Mouse (Mus musculus): ENCODE data around the gene Fam234b. TPM values are rescaled to one million over a fixed set of nuclear protein-coding genes. Genes with fewer than 3 reads are reported as not detected.

Fam234b gene
- 42.1 TPM in 2 replicates for polyA plus RNA-seq (2012; rRNA removed)

- DNase-seq: peak; percentile 89
- TF ChIP-seq CTCF (IDR thresholded peaks at IDR 0.05; ENCODE audit: borderline replicate concordance, control insufficient read depth, extremely low read depth, insufficient read depth, low read length, poor library complexity): no peak
- TF ChIP-seq POLR2A (IDR thresholded peaks at IDR 0.05; ENCODE audit: control insufficient read depth, extremely low read depth, insufficient read depth, low read length, poor library complexity): 0 out of 2 replicates have a peak, but pooled peaks have one; percentile 45
- Histone ChIP-seq H3K27me3 (ENCODE audit: control insufficient read depth, insufficient read depth, low read length) (no peaks in the 10 kb centered on the region), H3K4me1 (replicated peaks; ENCODE audit: control insufficient read depth, insufficient read depth, low read length) (peaks cover 6% of the 10 kb centered on the region; the same call in 1 of the 2 replicates), H3K4me3 (ENCODE audit: control insufficient read depth, insufficient read depth, low read length) (peak within 1 kb of the TSS; percentile 83), H3K36me3 (ENCODE audit: control insufficient read depth, insufficient read depth, low read length) (no peaks in the 10 kb centered on the region), H3K27ac (ENCODE audit: control insufficient read depth, insufficient read depth, low read length) (no peak within 1 kb of the TSS)
- WGBS: under 1% methylated on average over 52 of the region's 52 CpGs
Observed at GRCm38 (mm10) chr6:135197921-135198532, at the start of gene Fam234b, which contains the start of gene Hebp1. TSS of gene Fam234b (plus strand) at chr6:135197977. TSS of gene Hebp1 (minus strand) at chr6:135198022.

- no peak for TF ChIP-seq CTCF (IDR thresholded peaks at IDR 0.05; ENCODE audit: borderline replicate concordance, control insufficient read depth, extremely low read depth, insufficient read depth, low read length, poor library complexity)
- TF ChIP-seq POLR2A (IDR thresholded peaks at IDR 0.05; ENCODE audit: control insufficient read depth, extremely low read depth, insufficient read depth, low read length, poor library complexity): no peak
Observed at GRCm38 (mm10) chr6:135148506-135148905, 49.3 kb upstream of the Fam234b start.

GRCm38 (mm10) chr6:135149175-135149574 is 48.6 kb upstream of the Fam234b start:
- Histone ChIP-seq H3K4me3 (ENCODE audit: control insufficient read depth, insufficient read depth, low read length) (no peak overlapping the region), H3K36me3 (ENCODE audit: control insufficient read depth, insufficient read depth, low read length) (no peaks in the 10 kb centered on the region), H3K27me3 (ENCODE audit: control insufficient read depth, insufficient read depth, low read length) (no peaks in the 10 kb centered on the region), H3K27ac (ENCODE audit: control insufficient read depth, insufficient read depth, low read length) (no peak overlapping the region), H3K4me1 (replicated peaks; ENCODE audit: control insufficient read depth, insufficient read depth, low read length) (no peaks in the 10 kb centered on the region)
- no peak for DNase-seq
- whole genome bisulfite sequencing: 94% methylated on average over 4 of the region's 4 CpGs
- TF ChIP-seq POLR2A (IDR thresholded peaks at IDR 0.05; ENCODE audit: control insufficient read depth, extremely low read depth, insufficient read depth, low read length, poor library complexity) (no peak), CTCF (IDR thresholded peaks at IDR 0.05; ENCODE audit: borderline replicate concordance, control insufficient read depth, extremely low read depth, insufficient read depth, low read length, poor library complexity) (no peak)

More at GRCm38 (mm10) chr6:135148506-135148905, 49.3 kb upstream of the Fam234b start:
- no peak overlapping the region for H3K27ac ChIP-seq (ENCODE audit: control insufficient read depth, insufficient read depth, low read length)
- no peaks in the 10 kb centered on the region for H3K36me3 ChIP-seq (ENCODE audit: control insufficient read depth, insufficient read depth, low read length)
- no peak overlapping the region for H3K4me3 ChIP-seq (ENCODE audit: control insufficient read depth, insufficient read depth, low read length)
- no peaks in the 10 kb centered on the region for H3K27me3 ChIP-seq (ENCODE audit: control insufficient read depth, insufficient read depth, low read length)
- WGBS: 57% methylated on average over 1 of the region's 1 CpGs
- peak; percentile 39 for DNase-seq
- no peaks in the 10 kb centered on the region for H3K4me1 ChIP-seq (replicated peaks; ENCODE audit: control insufficient read depth, insufficient read depth, low read length)

GRCm38 (mm10) chr6:135149722-135150121 is 48.1 kb upstream of the Fam234b start:
- no peak for TF ChIP-seq CTCF (IDR thresholded peaks at IDR 0.05; ENCODE audit: borderline replicate concordance, control insufficient read depth, extremely low read depth, insufficient read depth, low read length, poor library complexity)
- TF ChIP-seq POLR2A (IDR thresholded peaks at IDR 0.05; ENCODE audit: control insufficient read depth, extremely low read depth, insufficient read depth, low read length, poor library complexity): no peak
- Histone ChIP-seq H3K36me3 (ENCODE audit: control insufficient read depth, insufficient read depth, low read length) (no peaks in the 10 kb centered on the region), H3K27me3 (ENCODE audit: control insufficient read depth, insufficient read depth, low read length) (no peaks in the 10 kb centered on the region), H3K27ac (ENCODE audit: control insufficient read depth, insufficient read depth, low read length) (no peak overlapping the region), H3K4me1 (replicated peaks; ENCODE audit: control insufficient read depth, insufficient read depth, low read length) (no peaks in the 10 kb centered on the region), H3K4me3 (ENCODE audit: control insufficient read depth, insufficient read depth, low read length) (no peak overlapping the region)
- DNase-seq: no peak
- 90% methylated on average over 4 of the region's 4 CpGs for WGBS

GRCm38 (mm10) chr6:135150311-135150710 is 47.5 kb upstream of the Fam234b start:
- 33% methylated on average over 5 of the region's 5 CpGs for WGBS
- Histone ChIP-seq H3K27me3 (ENCODE audit: control insufficient read depth, insufficient read depth, low read length) (no peaks in the 10 kb centered on the region), H3K4me1 (replicated peaks; ENCODE audit: control insufficient read depth, insufficient read depth, low read length) (no peaks in the 10 kb centered on the region), H3K27ac (ENCODE audit: control insufficient read depth, insufficient read depth, low read length) (no peak overlapping the region), H3K4me3 (ENCODE audit: control insufficient read depth, insufficient read depth, low read length) (no peak overlapping the region), H3K36me3 (ENCODE audit: control insufficient read depth, insufficient read depth, low read length) (no peaks in the 10 kb centered on the region)
- peak; percentile 23 for DNase-seq
- TF ChIP-seq POLR2A (IDR thresholded peaks at IDR 0.05; ENCODE audit: control insufficient read depth, extremely low read depth, insufficient read depth, low read length, poor library complexity) (no peak), CTCF (IDR thresholded peaks at IDR 0.05; ENCODE audit: borderline replicate concordance, control insufficient read depth, extremely low read depth, insufficient read depth, low read length, poor library complexity) (0 out of 2 replicates have a peak, but pooled peaks have one; percentile 53)

GRCm38 (mm10) chr6:135153719-135154118 is 44.1 kb upstream of the Fam234b start:
- DNase-seq: no peak
- no peak for TF ChIP-seq POLR2A (IDR thresholded peaks at IDR 0.05; ENCODE audit: control insufficient read depth, extremely low read depth, insufficient read depth, low read length, poor library complexity)
- H3K27ac ChIP-seq (ENCODE audit: control insufficient read depth, insufficient read depth, low read length): no peak overlapping the region
- no peaks in the 10 kb centered on the region for H3K4me1 ChIP-seq (replicated peaks; ENCODE audit: control insufficient read depth, insufficient read depth, low read length)
- H3K4me3 ChIP-seq (ENCODE audit: control insufficient read depth, insufficient read depth, low read length): no peak overlapping the region
- whole genome bisulfite sequencing: 87% methylated on average over 5 of the region's 5 CpGs
- H3K36me3 ChIP-seq (ENCODE audit: control insufficient read depth, insufficient read depth, low read length): no peaks in the 10 kb centered on the region
- no peaks in the 10 kb centered on the region for H3K27me3 ChIP-seq (ENCODE audit: control insufficient read depth, insufficient read depth, low read length)

Data from thymus, adult 2 months (tissue).